Mouse (Mus musculus) adrenal gland, postnatal 14 days (tissue): ENCODE results near the gene Phlda1. TPM values are rescaled to one million over a fixed set of nuclear protein-coding genes. Genes with fewer than 3 reads are reported as not detected.

ENCODE experiments used
- DNase-seq: peaks from one replicate; pipeline ENCODE4 v3.0.0; 2021; ENCODE audit warnings: mixed read lengths
- total RNA-seq: library from RNA; stranded (reverse); gene quantifications from 2 replicates; pipeline ENCODE4 v1.2.3, GENCODE M21; 2021

Gene Phlda1
- total RNA-seq, 1 experiment from 2014 or later: 76.7 TPM

DNA sequence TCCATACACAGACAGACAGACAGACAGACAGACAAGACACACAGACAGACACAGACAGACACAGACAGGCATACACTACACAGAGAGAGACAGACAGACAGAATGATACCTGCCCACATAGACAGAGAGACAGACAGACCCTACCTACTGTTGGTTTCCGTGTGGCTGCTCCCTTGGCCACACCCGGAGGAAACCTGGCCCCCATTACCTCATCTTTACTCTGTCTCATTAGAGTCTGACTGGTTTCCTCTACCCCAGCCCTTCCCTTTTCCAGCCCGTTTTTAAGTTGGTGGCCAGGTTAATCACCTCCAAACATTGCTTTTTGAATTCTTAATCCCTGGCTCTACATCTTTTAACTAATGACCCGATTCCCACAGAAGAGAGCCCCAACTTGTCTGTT, 22.2 kb downstream of the Phlda1 start:
- DNase-seq: no peak

DNA sequence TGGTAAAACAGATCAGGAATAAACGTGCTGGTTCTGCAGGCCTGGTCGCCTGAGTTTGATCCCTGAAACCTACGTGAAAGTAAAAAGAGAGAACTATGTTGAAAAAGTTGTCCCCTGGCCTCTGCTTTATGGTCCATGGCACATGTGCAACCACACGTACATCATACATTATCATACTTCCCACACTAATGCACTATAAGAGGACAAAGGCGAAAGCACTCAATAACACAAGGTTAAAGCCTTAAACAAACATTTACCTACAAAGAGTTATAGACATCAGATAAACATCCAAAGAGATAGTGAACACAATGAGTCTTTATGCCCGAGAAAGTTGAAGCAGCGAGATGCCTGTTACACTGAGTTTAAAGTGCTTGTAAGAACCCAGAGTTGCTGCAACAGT, 24.3 kb downstream of the Phlda1 start:
- DNase-seq: no peak

DNA sequence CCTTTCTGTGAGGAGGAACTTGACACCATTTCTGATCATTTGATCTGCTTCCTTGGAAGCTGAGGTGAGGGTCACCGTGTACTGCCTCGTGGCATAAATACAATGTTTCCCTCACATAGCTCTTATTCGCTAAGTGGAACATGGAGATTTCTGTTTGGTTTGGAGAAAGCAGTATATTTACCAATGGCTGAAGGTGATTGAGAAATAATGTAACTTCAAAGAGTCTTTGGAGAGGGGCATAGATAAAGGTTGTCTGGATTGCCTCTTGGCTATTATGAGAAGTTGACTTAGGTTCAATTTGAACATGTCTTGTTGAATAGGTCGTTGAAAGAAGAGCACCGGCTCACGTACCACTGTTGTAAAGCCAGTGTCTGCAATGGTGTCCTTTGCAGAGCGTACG, 28.6 kb downstream of the Phlda1 start:
- no peak for DNase-seq

DNA sequence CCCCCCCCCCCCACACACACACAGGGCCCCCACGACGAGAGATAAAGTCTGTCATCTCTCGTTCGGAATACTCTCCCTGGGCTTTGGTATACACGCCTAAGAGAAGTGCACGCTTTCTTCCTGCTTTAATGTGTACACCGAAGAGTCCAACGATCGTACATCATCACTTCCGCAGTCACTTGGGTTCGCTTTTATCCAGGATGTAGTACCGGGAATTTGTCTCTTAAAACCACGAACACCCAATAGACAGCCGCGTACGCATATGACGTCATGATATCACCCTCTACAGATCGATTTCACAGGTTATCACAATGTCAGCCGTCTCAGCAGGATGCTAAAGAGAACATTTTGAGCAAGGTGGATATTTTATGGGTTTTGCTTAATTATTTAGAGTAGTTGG, 31.3 kb downstream of the Phlda1 start:
- DNase-seq: no peak

DNA sequence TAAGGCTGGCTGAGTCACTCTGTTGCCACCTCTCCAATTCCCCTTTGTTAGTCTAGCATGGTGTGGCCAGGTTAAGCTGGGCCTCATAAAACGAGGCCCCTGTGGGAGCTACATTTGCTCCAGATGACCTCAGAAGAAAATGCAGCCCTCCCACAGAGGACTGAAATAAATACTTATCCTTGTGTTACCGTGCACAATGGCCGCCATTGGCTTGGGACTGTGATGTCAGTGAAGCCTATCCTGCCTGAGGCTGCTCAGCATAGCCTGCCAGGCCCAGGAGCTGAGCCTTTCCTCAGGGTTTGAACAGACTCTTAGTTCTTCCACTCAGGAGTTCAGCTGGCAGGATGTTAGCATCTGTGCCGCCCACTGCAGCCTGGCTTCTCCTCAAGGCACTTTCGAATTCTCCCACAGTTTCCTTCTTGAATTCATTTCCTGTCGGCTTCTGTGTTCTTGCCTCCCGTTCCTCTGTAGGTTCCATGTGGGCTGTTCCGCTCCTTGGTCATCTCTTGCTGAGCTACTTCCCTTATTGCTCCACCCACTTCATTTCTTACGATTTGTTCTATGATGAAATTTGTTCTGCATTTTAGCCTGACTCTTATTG, 33.7 kb downstream of the Phlda1 start:
- DNase-seq: no peak

DNA sequence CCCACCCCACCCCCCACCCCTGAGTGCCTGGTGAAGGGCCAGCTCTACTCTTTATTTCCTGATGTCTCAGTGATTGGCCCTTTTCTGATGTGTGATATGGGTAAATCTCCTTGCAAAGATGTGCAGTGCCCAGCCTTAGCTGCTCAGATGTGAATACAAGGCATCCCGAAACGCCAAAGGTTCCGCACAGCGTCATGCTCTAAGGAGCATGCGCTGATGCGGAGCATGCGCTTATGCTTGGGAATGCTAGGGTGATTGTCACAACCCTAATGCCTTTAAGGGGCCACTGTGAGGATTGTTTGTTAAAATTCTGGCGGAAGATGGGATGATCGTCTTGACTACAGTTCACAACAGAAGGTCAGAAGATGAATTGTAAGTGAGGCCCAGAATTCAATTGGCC, 34.6 kb downstream of the Phlda1 start:
- no peak for DNase-seq

DNA sequence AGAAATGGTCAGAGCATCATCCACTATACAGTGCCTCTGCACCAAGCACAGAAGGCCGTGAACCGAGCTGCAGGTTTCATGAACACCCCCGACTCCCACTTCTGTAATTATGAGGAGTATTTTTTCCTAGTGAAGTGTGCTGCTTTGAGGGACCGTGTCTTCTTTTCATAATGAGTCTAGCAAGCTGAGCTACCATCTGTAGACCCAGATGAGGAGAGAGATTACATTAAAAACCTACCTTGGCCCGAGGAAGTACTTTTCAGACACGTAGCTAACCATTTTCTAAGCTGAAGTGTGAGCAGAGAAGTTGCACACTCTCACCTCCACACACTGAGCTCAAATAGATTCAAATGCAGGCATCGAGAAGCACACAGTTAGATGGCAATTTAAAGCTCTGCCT, 37.0 kb downstream of the Phlda1 start:
- no peak for DNase-seq

DNA sequence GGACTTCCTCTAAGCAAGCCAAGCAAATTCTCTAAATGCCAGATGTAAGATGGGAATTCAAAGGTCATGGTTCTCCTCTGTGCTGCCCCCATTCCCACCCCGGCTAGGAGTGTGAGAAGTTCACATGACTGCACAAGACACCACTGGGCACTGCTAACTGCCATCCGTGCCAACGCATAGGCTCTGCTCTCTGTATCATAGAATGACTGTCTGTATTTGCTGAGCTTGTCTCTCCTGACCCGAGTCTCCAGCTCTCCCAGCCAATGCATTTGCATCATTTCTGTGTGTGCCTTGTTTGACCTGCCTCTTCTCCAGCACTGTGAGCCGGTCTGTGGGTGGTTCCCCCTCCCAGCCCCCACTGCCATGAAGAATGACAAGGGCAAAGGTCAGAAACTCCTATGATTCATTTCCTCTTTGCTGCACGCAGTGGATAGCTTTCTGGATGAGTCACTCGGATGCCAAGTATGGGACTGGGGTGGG, 37.7 kb downstream of the Phlda1 start:
- DNase-seq: peak; percentile 70

DNA sequence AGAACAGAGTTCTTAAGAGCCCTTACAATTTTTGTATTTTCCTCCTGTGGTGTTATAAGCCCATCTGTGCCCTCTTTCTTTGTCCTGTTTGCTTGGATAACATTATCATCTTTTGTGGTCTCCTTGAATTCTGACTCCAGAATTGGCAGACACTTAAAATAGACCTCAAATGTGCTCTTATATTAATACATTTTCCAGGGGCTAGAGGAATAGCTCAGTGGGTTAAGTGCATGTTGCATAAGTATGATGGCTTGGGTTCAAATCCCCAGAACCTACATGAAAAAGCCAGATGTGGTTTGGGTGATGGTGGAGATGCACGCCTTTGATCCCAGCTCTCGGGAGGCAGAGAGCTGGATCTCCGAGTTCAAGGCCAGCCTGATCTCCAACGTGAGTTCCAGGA, 38.2 kb downstream of the Phlda1 start:
- DNase-seq: no peak

DNA sequence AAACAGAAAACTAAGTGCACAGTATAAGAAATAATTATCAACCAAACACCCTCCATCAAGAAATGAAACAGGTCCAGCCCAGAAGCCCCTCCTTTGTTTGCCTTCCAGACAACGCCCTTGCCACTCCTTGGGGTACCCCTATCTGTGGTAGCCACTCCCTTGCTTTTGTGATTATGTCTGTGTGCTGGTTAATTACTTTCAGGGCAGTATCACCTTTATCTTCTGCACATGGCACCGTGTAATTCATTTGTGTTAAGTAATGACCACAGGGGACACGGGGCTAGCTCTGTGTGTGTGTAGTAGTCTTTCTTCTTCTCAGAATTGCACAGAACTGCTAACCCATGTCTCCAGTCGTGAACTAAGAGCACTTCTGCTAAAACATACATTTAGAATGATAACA, 39.6 kb downstream of the Phlda1 start:
- no peak for DNase-seq

DNA sequence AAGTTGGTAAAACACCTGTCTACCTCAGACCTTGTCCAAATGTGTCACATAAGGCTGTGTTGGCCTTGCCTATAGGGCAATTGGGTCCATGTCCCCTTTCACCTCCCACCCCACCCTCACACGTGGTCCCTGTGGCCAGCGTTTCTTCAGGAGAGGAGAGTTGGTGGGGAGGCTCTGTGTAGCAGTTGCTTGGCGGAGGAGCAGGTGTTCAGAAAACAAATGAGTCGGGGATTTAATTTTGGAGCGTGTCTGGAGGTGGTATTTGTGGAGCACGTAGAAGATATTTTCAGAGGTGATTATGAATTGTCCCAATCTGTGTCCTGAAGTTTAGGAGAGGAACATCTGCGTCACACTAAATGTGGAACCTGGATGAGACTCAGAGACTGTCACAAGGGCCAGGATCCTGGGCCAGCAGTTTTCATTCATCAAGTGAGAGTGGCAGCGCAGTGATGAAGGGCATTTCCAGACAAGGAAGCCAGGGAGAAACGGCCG, 41.8 kb downstream of the Phlda1 start:
- DNase-seq: no peak

DNA sequence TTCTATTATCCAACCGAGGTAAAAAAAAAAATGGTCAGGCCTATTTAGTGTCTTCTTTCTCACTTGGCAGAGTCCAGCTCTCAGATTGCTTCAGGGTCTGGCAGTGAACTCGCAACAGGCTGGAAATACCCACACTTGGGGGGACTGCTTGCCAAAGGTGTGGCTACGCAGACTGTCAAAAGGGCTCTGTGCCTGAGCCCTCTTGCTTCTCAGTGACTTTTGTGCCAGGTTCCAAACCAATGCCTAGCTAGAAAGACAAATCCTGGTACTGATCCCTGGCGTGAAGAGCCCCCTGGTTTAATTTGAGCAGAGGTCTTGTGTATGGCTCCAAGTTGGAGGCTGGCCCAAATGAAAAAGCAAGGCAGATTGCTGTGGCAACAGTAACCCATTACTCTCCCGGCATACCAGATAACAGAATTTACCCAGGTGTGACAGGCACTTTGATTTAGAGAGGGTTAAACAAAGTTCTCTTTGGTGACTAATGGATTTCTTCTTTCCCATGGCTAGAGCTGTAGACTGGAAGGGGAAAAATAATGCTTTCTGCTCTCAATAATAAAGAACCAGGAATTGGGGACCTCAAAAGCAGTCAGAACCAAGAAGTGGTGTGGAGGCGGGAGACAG, 44.1 kb downstream of the Phlda1 start:
- peak; percentile 53 for DNase-seq

DNA sequence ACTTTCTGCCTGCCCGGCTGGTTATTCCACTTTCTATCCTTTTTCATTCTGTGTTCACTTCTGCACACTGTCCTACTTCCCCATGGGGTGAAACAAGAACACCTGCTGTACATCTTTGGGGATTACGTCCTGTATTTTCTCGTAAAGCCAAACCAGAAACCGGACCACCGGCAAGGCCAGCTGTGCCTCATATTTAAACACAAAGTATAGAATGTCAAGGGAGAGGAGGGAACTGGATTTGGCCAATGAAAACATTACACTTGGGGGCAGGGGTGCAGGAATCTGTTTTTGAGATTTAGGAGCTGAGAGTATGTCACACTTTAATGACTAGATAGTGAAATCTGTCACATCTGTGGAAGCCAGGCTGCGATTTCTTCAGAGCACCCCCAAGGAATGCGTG, 47.6 kb downstream of the Phlda1 start:
- no peak for DNase-seq

DNA sequence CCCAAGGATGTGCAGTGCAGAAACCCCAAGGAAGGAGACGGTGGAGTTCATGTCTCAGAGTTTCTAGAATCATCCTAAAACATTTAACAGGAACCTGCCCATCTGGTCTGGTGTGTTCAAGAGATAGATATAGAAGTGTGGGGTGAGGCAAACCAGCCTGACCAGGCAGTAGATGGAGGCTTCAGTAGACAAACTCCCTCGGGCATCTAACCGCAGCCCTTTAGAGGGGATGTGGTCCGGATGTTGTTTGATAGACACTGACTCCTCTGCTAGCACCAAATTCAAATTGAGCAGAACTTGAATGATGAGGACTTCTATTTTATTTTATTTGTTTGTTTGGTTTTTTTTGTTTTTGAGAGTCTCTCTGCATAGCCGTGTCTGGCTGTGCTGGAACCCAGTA, 48.6 kb downstream of the Phlda1 start:
- no peak for DNase-seq

DNA sequence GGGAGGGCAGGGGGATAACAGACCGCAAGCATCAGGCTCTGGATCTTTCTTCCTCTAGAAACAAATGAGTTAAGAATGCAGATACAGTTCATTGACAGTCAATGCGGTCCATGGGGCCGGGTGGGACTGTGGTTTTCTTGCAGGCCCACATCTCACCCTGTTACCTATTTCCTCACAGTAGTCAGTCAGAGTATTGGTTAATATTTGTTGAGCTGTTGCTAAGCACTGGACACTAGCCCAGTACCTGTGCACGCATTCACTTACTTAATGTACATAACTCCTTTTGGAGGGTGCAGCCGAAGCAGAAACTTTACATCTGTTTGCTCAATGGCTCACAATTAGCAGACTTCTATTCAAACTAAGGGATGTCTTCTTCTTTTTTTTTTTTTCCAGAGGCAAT, 52.1 kb downstream of the Phlda1 start:
- DNase-seq: no peak

Other genes with a start within 250 kb of the Phlda1 start
- 4.2 and 6.0 TPM in 2 replicates for gene Bbs10, start 207.6 kb upstream of the Phlda1 start, total RNA-seq
- gene Nap1l1, start 33.1 kb upstream of the Phlda1 start, total RNA-seq: 153 and 160 TPM in 2 replicates